Mouse (Mus musculus): Measurements from ENCODE around the gene Olfr410. TPM values are rescaled to one million over a fixed set of nuclear protein-coding genes. Genes with fewer than 3 reads are reported as not detected.

Olfr410 gene
- total and polyA plus RNA-seq, 2 experiments from 2014 or later, result not detected

DNA sequence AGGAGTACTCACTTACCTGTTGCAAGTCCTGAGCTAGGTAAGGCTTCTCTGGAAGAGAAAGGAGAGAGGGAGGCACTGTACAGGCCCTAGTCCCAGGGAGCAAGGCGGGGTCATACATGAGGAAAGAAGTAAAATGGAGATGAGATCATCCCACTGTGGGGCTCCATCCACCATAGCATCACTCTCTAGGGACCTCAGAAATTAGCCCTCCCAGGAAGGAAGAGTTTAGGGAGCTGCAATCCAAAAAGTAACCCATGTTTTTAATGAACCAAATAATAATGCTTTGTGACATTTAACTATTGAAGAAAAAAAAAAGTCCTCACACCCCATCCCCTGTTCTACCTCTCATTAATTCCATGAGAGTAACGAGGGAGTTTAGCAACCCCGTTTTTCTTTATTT is 14.7 kb upstream of the Olfr410 start, which contains the start of gene Olfr411:
TSS of gene Olfr411 (minus strand) at position 101 of the 400 bp plus-strand sequence.
- no peak within 1 kb of the TSS for H3K27ac ChIP-seq
- WGBS, result 85% methylated on average over 3 of the region's 3 CpGs
- H3K4me1 ChIP-seq (ENCODE audit: insufficient read depth, low read length), result no peaks in the 10 kb centered on the region
- no peaks in the 10 kb centered on the region for H3K36me3 ChIP-seq (ENCODE audit: insufficient read depth, low read length)
- H3K27me3 ChIP-seq (ENCODE audit: insufficient read depth, low read length), result no peaks in the 10 kb centered on the region
- H3K9ac ChIP-seq (replicated peaks; ENCODE audit: low read length), result no peak within 1 kb of the TSS
- no peak within 1 kb of the TSS for H3K4me2 ChIP-seq (ENCODE audit: low read depth, low read length)
- H3K9me3 ChIP-seq (ENCODE audit: low read length), result no peaks in the 10 kb centered on the region
- DNase-seq (ENCODE audit: low spot score) (no peak), ATAC-seq (no peak)
- H3K4me3 ChIP-seq (ENCODE audit: low read length), result no peak within 1 kb of the TSS
- no peak for TF ChIP-seq CTCF (IDR thresholded peaks at IDR 0.05; ENCODE audit: low read depth)

DNA sequence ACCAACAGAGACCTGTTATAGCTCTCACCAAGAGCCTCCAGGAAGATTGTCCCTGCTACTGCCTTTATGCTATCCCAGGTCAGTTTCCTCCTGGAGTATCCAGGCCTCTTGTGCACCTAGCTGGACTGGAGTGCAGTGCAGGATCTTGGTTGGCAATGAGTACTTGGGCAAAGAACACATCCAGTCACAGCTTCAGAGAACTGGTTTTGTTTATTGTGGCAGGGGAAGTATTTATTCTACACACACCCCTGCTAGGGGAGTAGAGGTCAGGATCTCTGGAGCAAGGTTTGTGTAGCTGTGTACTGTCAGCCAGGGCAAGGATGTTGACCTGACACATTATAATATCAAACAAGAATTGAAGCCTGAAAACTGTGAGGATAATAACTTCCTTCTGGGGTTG is 9.1 kb downstream of the Olfr410 start:
- no peak for ATAC-seq
- Histone ChIP-seq H3K4me3 (ENCODE audit: low read length) (no peak overlapping the region), H3K27ac (no peak overlapping the region), H3K27me3 (ENCODE audit: insufficient read depth, low read length) (no peaks in the 10 kb centered on the region), H3K36me3 (ENCODE audit: insufficient read depth, low read length) (no peaks in the 10 kb centered on the region), H3K4me1 (ENCODE audit: insufficient read depth, low read length) (no peaks in the 10 kb centered on the region), H3K9me3 (ENCODE audit: low read length) (no peaks in the 10 kb centered on the region), H3K4me2 (ENCODE audit: low read depth, low read length) (no peak overlapping the region), H3K9ac (replicated peaks; ENCODE audit: low read length) (no peak overlapping the region)
- no peak for TF ChIP-seq CTCF (IDR thresholded peaks at IDR 0.05; ENCODE audit: low read depth)
- DNase-seq (ENCODE audit: low spot score), result no peak

DNA sequence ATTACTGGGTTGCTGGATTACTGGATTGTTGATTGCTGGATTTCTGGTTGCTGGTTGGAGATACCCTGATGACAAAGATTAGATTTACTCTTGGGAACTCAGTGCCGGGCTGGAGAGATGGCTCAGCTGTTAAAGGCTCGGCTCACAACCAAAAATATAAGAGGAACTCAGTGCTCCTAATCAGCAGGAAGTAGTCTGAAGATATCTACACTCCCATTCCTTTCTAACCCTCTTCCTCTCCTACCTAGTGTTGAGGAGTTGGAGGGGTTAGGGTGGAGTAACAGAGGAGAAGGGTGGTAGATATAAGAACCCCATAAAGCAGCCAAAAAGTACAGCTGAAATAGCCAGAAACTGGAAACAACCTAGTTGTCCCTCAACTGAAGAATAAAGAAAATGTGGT is 11.8 kb downstream of the Olfr410 start:
- 74% methylated on average over 2 of the region's 2 CpGs for WGBS
- H3K4me3 ChIP-seq (ENCODE audit: low read length), result no peak overlapping the region

DNA sequence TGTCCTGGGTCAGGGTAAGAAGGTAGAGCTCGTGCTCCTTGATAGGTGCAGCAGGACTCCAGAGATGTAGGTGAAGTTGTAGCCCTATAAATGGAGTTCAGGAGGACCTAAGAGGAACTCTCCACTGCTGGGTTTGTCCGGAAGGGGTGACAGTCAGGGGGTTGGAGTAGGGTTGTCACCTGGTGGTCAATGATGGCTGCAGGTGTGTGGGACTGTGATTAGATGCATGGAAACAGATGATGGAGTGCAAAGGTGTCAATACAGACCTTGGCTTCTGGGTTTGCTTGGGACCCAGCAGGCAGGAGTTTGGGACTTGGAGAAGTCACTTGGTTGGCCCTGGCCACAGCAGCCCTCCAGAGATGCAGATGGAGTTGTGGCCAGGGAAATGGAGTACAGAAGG is 50.6 kb downstream of the Olfr410 start:
- no peak for TF ChIP-seq CTCF (IDR thresholded peaks at IDR 0.05; ENCODE audit: low read depth)
- Histone ChIP-seq H3K4me2 (ENCODE audit: low read depth, low read length) (no peak overlapping the region), H3K9ac (replicated peaks; ENCODE audit: low read length) (no peak overlapping the region), H3K4me1 (ENCODE audit: insufficient read depth, low read length) (no peaks in the 10 kb centered on the region), H3K27me3 (ENCODE audit: insufficient read depth, low read length) (no peaks in the 10 kb centered on the region), H3K9me3 (ENCODE audit: low read length) (no peaks in the 10 kb centered on the region), H3K27ac (no peak overlapping the region), H3K36me3 (ENCODE audit: insufficient read depth, low read length) (no peaks in the 10 kb centered on the region), H3K4me3 (ENCODE audit: low read length) (no peak overlapping the region)
- 79% methylated on average over 2 of the region's 2 CpGs for WGBS
- no peak for DNase-seq (ENCODE audit: low spot score)
- ATAC-seq, result no peak

More for the DNA sequence above, 11.8 kb downstream of the Olfr410 start:
- Histone ChIP-seq H3K9ac (replicated peaks; ENCODE audit: low read length) (no peak overlapping the region), H3K27ac (no peak overlapping the region), H3K36me3 (ENCODE audit: insufficient read depth, low read length) (no peaks in the 10 kb centered on the region), H3K27me3 (ENCODE audit: insufficient read depth, low read length) (no peaks in the 10 kb centered on the region), H3K9me3 (ENCODE audit: low read length) (no peaks in the 10 kb centered on the region), H3K4me2 (ENCODE audit: low read depth, low read length) (no peak overlapping the region), H3K4me1 (ENCODE audit: insufficient read depth, low read length) (no peaks in the 10 kb centered on the region)
- no peak for DNase-seq (ENCODE audit: low spot score)
- TF ChIP-seq CTCF (IDR thresholded peaks at IDR 0.05; ENCODE audit: low read depth), result no peak
- ATAC-seq, result no peak

DNA sequence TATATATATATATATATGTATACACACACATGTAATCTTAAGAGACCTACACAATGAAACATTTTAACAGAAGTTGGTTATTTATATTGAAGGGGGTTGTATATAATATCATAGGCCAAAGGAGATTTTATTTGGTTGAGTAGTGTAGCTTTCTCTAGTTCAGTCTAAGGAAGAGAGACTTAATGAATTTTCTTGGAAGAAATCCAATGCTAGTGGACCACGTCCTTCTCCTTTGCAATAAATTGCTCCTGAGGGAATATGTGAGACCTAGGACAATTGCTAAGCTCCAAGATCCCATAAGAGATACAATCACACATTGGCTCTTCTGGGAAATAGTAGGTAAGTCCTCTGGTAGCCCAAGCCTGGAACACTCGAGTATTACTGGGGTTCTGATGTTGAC is 54.4 kb downstream of the Olfr410 start, which contains the start of gene Olfr59:
TSS of gene Olfr59 (plus strand) at position 301 of the 400 bp plus-strand sequence.
- WGBS, result 62% methylated on average over 2 of the region's 2 CpGs
- H3K4me3 ChIP-seq (ENCODE audit: low read length), result no peak within 1 kb of the TSS
- H3K4me1 ChIP-seq (ENCODE audit: insufficient read depth, low read length), result no peaks in the 10 kb centered on the region
- no peak within 1 kb of the TSS for H3K27ac ChIP-seq
- DNase-seq (ENCODE audit: low spot score) (no peak), ATAC-seq (no peak)
- H3K36me3 ChIP-seq (ENCODE audit: insufficient read depth, low read length), result no peaks in the 10 kb centered on the region
- no peaks in the 10 kb centered on the region for H3K27me3 ChIP-seq (ENCODE audit: insufficient read depth, low read length)
- no peak within 1 kb of the TSS for H3K9ac ChIP-seq (replicated peaks; ENCODE audit: low read length)
- no peak for TF ChIP-seq CTCF (IDR thresholded peaks at IDR 0.05; ENCODE audit: low read depth)
- H3K9me3 ChIP-seq (ENCODE audit: low read length), result no peaks in the 10 kb centered on the region
- H3K4me2 ChIP-seq (ENCODE audit: low read depth, low read length), result no peak within 1 kb of the TSS

Other genes with a start within 250 kb of the Olfr410 start
- not detected in 2 replicates for gene Olfr401, start 224.3 kb downstream of the Olfr410 start, total RNA-seq (2014; rRNA removed)
- gene Olfr401, start 224.3 kb downstream of the Olfr410 start, polyA plus RNA-seq (2015; fragmentation: Nextera tagmentation; extraction: Ambion mirVana), result not detected in 2 replicates
- gene Olfr402, start 184.5 kb downstream of the Olfr410 start, total RNA-seq (2014; rRNA removed), result not detected in 2 replicates
- not detected in 2 replicates for gene Olfr402, start 184.5 kb downstream of the Olfr410 start, polyA plus RNA-seq (2015; fragmentation: Nextera tagmentation; extraction: Ambion mirVana)
- not detected in 2 replicates for gene Olfr403, start 151.8 kb downstream of the Olfr410 start, total RNA-seq (2014; rRNA removed)
- gene Olfr403, start 151.8 kb downstream of the Olfr410 start, polyA plus RNA-seq (2015; fragmentation: Nextera tagmentation; extraction: Ambion mirVana), result not detected in 2 replicates
- gene Olfr43, start 126.7 kb downstream of the Olfr410 start, total RNA-seq (2014; rRNA removed), result not detected in 2 replicates
- not detected in 2 replicates for gene Olfr43, start 126.7 kb downstream of the Olfr410 start, polyA plus RNA-seq (2015; fragmentation: Nextera tagmentation; extraction: Ambion mirVana)
- gene Olfr406, start 78.2 kb downstream of the Olfr410 start, total RNA-seq (2014; rRNA removed), result not detected in 2 replicates
- gene Olfr406, start 78.2 kb downstream of the Olfr410 start, polyA plus RNA-seq (2015; fragmentation: Nextera tagmentation; extraction: Ambion mirVana), result not detected in 2 replicates
- not detected in 2 replicates for gene Olfr59, start 54.3 kb downstream of the Olfr410 start, total RNA-seq (2014; rRNA removed)
- not detected in 2 replicates for gene Olfr59, start 54.3 kb downstream of the Olfr410 start, polyA plus RNA-seq (2015; fragmentation: Nextera tagmentation; extraction: Ambion mirVana)
- gene Olfr411, start 14.6 kb upstream of the Olfr410 start, total RNA-seq (2014; rRNA removed), result not detected in 2 replicates
- not detected in 2 replicates for gene Olfr411, start 14.6 kb upstream of the Olfr410 start, polyA plus RNA-seq (2015; fragmentation: Nextera tagmentation; extraction: Ambion mirVana)
- not detected in 2 replicates for gene Olfr412, start 24.0 kb upstream of the Olfr410 start, total RNA-seq (2014; rRNA removed)
- gene Olfr412, start 24.0 kb upstream of the Olfr410 start, polyA plus RNA-seq (2015; fragmentation: Nextera tagmentation; extraction: Ambion mirVana), result not detected in 2 replicates

Measured in hindbrain, postnatal 0 days (tissue).